Mouse (Mus musculus): Measurements from ENCODE around the gene Hdgfl3. TPM values are rescaled to one million over a fixed set of nuclear protein-coding genes. Genes with fewer than 3 reads are reported as not detected.
A peak's percentile ranks its signal among the peaks of the same experiment; 100 is the strongest.

Gene Hdgfl3
- total RNA-seq, 2 experiments from 2014 or later: 11.6 to 12.0 TPM

GRCm38 (mm10) chr7:81904094-81904493 lies 30.2 kb downstream of the Hdgfl3 start:
- DNase-seq: no peak

- no peak for DNase-seq
Observed at GRCm38 (mm10) chr7:81899361-81899760, 34.9 kb downstream of the Hdgfl3 start.

GRCm38 (mm10) chr7:81885128-81885527 lies 49.1 kb downstream of the Hdgfl3 start:
- no peak for DNase-seq

GRCm38 (mm10) chr7:81881600-81881999 lies 52.7 kb downstream of the Hdgfl3 start:
- peak; percentile 88 to 90 for DNase-seq

- DNase-seq: no peak
Observed at GRCm38 (mm10) chr7:81880797-81881196, 53.5 kb downstream of the Hdgfl3 start.

GRCm38 (mm10) chr7:81880286-81880685 lies 54.0 kb downstream of the Hdgfl3 start:
- no peak for DNase-seq

- peak; percentile 67 to 73 for DNase-seq
Observed at GRCm38 (mm10) chr7:81875372-81875771, 58.9 kb downstream of the Hdgfl3 start.

GRCm38 (mm10) chr7:81874636-81875035 lies 59.6 kb downstream of the Hdgfl3 start:
- DNase-seq: peak in 1 of 2 experiments; percentile 20

- DNase-seq: no peak
Observed at GRCm38 (mm10) chr7:81873807-81874206, 60.5 kb downstream of the Hdgfl3 start.

- no peak for DNase-seq
Observed at GRCm38 (mm10) chr7:81872493-81873013, 61.7 kb downstream of the Hdgfl3 start.

GRCm38 (mm10) chr7:81868158-81868557 lies 66.1 kb downstream of the Hdgfl3 start:
- peak; percentile 83 to 84 for DNase-seq

GRCm38 (mm10) chr7:81867231-81867930 lies 66.9 kb downstream of the Hdgfl3 start:
- DNase-seq: no peak

GRCm38 (mm10) chr7:81865937-81866336 lies 68.3 kb downstream of the Hdgfl3 start:
- DNase-seq: no peak

- no peak for DNase-seq
Observed at GRCm38 (mm10) chr7:81864552-81864951, 69.7 kb downstream of the Hdgfl3 start.

GRCm38 (mm10) chr7:81862587-81863583 lies 71.4 kb downstream of the Hdgfl3 start:
- DNase-seq: no peak

- DNase-seq: no peak
Observed at GRCm38 (mm10) chr7:81861921-81862320, 72.4 kb downstream of the Hdgfl3 start.

GRCm38 (mm10) chr7:81861461-81861860 lies 72.8 kb downstream of the Hdgfl3 start:
- DNase-seq: no peak

- DNase-seq: no peak
Observed at GRCm38 (mm10) chr7:81860996-81861395, 73.3 kb downstream of the Hdgfl3 start.

- DNase-seq: peak in 1 of 2 experiments; percentile 42
Observed at GRCm38 (mm10) chr7:81860071-81860470, 74.2 kb downstream of the Hdgfl3 start.

GRCm38 (mm10) chr7:81858968-81859721 lies 75.1 kb downstream of the Hdgfl3 start, which contains the start of gene Tm6sf1:
Gene Tm6sf1 (plus strand): TSS chr7:81859001.
- peak; percentile 58 to 72 for DNase-seq

GRCm38 (mm10) chr7:81858236-81858635 lies 76.0 kb downstream of the Hdgfl3 start:
- DNase-seq: no peak

- no peak for DNase-seq
Observed at GRCm38 (mm10) chr7:81856221-81856620, 78.1 kb downstream of the Hdgfl3 start.

All from adrenal gland, postnatal 36 days (tissue).